Mouse (Mus musculus): ENCODE results near the gene Vmn1r79. TPM values are rescaled to one million over a fixed set of nuclear protein-coding genes. Genes with fewer than 3 reads are reported as not detected.

The Vmn1r79 gene
- polyA plus RNA-seq (2015; fragmentation: Illumina TruSeq; extraction: RNeasy Lipid Tissue Mini Kit (QIAGEN cat#74804); ENCODE audit: low read depth, low replicate concordance) = not detected

GRCm38 (mm10) chr7:12170979-12171378, at the start of gene Vmn1r79:
Gene Vmn1r79 (plus strand): TSS chr7:12171279.

GRCm38 (mm10) chr7:12149957-12150356, 21.1 kb upstream of the Vmn1r79 start, which contains the start of gene Vmn1r78:
Gene Vmn1r78 (plus strand): TSS chr7:12150257.

GRCm38 (mm10) chr7:12188986-12189385, 17.9 kb downstream of the Vmn1r79 start, which contains the start of gene Vmn1r80:
Gene Vmn1r80 (plus strand): TSS chr7:12189286.

Other genes with a start within 250 kb of the Vmn1r79 start
- not detected for gene Vmn1r76, start 233.1 kb upstream of the Vmn1r79 start, polyA plus RNA-seq (2015; fragmentation: Illumina TruSeq; extraction: RNeasy Lipid Tissue Mini Kit (QIAGEN cat#74804); ENCODE audit: low read depth, low replicate concordance)
- not detected for gene Vmn1r77, start 134.5 kb upstream of the Vmn1r79 start, polyA plus RNA-seq (2015; fragmentation: Illumina TruSeq; extraction: RNeasy Lipid Tissue Mini Kit (QIAGEN cat#74804); ENCODE audit: low read depth, low replicate concordance)
- not detected for gene Vmn1r78, start 21.0 kb upstream of the Vmn1r79 start, polyA plus RNA-seq (2015; fragmentation: Illumina TruSeq; extraction: RNeasy Lipid Tissue Mini Kit (QIAGEN cat#74804); ENCODE audit: low read depth, low replicate concordance)
- not detected for gene Vmn1r80, start 18.0 kb downstream of the Vmn1r79 start, polyA plus RNA-seq (2015; fragmentation: Illumina TruSeq; extraction: RNeasy Lipid Tissue Mini Kit (QIAGEN cat#74804); ENCODE audit: low read depth, low replicate concordance)
- not detected for gene Vmn1r81, start 97.0 kb downstream of the Vmn1r79 start, polyA plus RNA-seq (2015; fragmentation: Illumina TruSeq; extraction: RNeasy Lipid Tissue Mini Kit (QIAGEN cat#74804); ENCODE audit: low read depth, low replicate concordance)
- gene Vmn1r82, start 129.2 kb downstream of the Vmn1r79 start, polyA plus RNA-seq (2015; fragmentation: Illumina TruSeq; extraction: RNeasy Lipid Tissue Mini Kit (QIAGEN cat#74804); ENCODE audit: low read depth, low replicate concordance) = not detected
- not detected for gene Vmn1r83, start 158.2 kb downstream of the Vmn1r79 start, polyA plus RNA-seq (2015; fragmentation: Illumina TruSeq; extraction: RNeasy Lipid Tissue Mini Kit (QIAGEN cat#74804); ENCODE audit: low read depth, low replicate concordance)
- gene Vmn1r84, start 198.0 kb downstream of the Vmn1r79 start, polyA plus RNA-seq (2015; fragmentation: Illumina TruSeq; extraction: RNeasy Lipid Tissue Mini Kit (QIAGEN cat#74804); ENCODE audit: low read depth, low replicate concordance) = not detected

Measured in brain, adult 10 weeks (tissue).